8 mouse cellular contexts compared by ENCODE assay signal in genomic region chr19:15649368-15649767, GRCm38 (mm10).
DNase-seq lines count a peak whose midpoint lies in the region; ATAC-seq and TF ChIP-seq lines count a peak whose summit lies in the region.

No protein-coding gene starts in this region.

- no peak overlapping the region for H3K9ac ChIP-seq in kidney, postnatal 0 days (ENCODE audit: low read depth, low read length)
- no peak overlapping the region for H3K9ac ChIP-seq in kidney, embryonic 16.5 days (replicated peaks; ENCODE audit: low read length)
- no peak overlapping the region for H3K9ac ChIP-seq in MEL (ENCODE audit: control insufficient read depth, low read depth, low read length, poor library complexity, severe bottlenecking)
- H3K9ac ChIP-seq in lung, postnatal 0 days (replicated peaks; ENCODE audit: low read depth), result no peak overlapping the region

- H3K27ac ChIP-seq in kidney, postnatal 0 days, result no peak overlapping the region
- H3K27ac ChIP-seq in kidney, embryonic 16.5 days (ENCODE audit: low read length), result no peak overlapping the region
- no peak overlapping the region for H3K27ac ChIP-seq in MEL (ENCODE audit: control insufficient read depth, low read depth, low read length)
- H3K27ac ChIP-seq in embryonic facial prominence, embryonic 10.5 days (replicated peaks), result no peak overlapping the region
- no peak overlapping the region for H3K27ac ChIP-seq in lung, postnatal 0 days (ENCODE audit: low read length)

- no peak overlapping the region for H3K4me3 ChIP-seq in kidney, postnatal 0 days (replicated peaks; ENCODE audit: low read depth, low read length)
- no peak overlapping the region for H3K4me3 ChIP-seq in kidney, embryonic 16.5 days (ENCODE audit: low read length)
- no peak overlapping the region for H3K4me3 ChIP-seq in C2C12 (ENCODE audit: insufficient read depth, poor library complexity, severe bottlenecking)
- no peak overlapping the region for H3K4me3 ChIP-seq in MEL (ENCODE audit: control insufficient read depth in 1 of 2, insufficient read depth in 1 of 2, low read depth in 2 of 2, low read length in 2 of 2)
- no peak overlapping the region for H3K4me3 ChIP-seq in embryonic facial prominence, embryonic 10.5 days
- no peak overlapping the region for H3K4me3 ChIP-seq in lung, postnatal 0 days (ENCODE audit: low read depth, low read length)

- H3K4me2 ChIP-seq in kidney, postnatal 0 days (ENCODE audit: low read length), result no peak overlapping the region
- no peak overlapping the region for H3K4me2 ChIP-seq in kidney, embryonic 16.5 days (replicated peaks; ENCODE audit: low read depth, low read length)
- H3K4me2 ChIP-seq in lung, postnatal 0 days (replicated peaks; ENCODE audit: low read depth, low read length), result no peak overlapping the region

- no peaks in the 10 kb centered on the region for H3K36me3 ChIP-seq in kidney, postnatal 0 days (ENCODE audit: insufficient read depth, low read length)
- H3K36me3 ChIP-seq in kidney, embryonic 16.5 days (ENCODE audit: insufficient read depth, low read length), result no peaks in the 10 kb centered on the region
- no peaks in the 10 kb centered on the region for H3K36me3 ChIP-seq in C2C12 (ENCODE audit: control insufficient read depth, insufficient read depth)
- H3K36me3 ChIP-seq in MEL (ENCODE audit: control insufficient read depth in 1 of 2, insufficient read depth in 2 of 2, low read length in 2 of 2), result no peaks in the 10 kb centered on the region
- no peaks in the 10 kb centered on the region for H3K36me3 ChIP-seq in embryonic facial prominence, embryonic 10.5 days (replicated peaks)
- H3K36me3 ChIP-seq in lung, postnatal 0 days (ENCODE audit: insufficient read depth, low read length), result no peaks in the 10 kb centered on the region

- 22% methylated on average over 4 of the region's 4 CpGs for WGBS in kidney, postnatal 0 days
- 23% methylated on average over 4 of the region's 4 CpGs for WGBS in kidney, embryonic 16.5 days
- 24% methylated on average over 4 of the region's 4 CpGs for WGBS in embryonic facial prominence, embryonic 10.5 days
- WGBS in lung, postnatal 0 days, result 15% methylated on average over 4 of the region's 4 CpGs

- no peaks in the 10 kb centered on the region for H3K79me3 ChIP-seq in C2C12 (ENCODE audit: low read depth)

- TF ChIP-seq POLR2A in MEL (IDR thresholded peaks at IDR 0.05; ENCODE audit: control insufficient read depth in 1 of 2, insufficient read depth in 1 of 2, low read depth in 1 of 2, low read length in 2 of 2, poor library complexity in 1 of 2), result no peak

- ATAC-seq in kidney, postnatal 0 days (replicated peaks; ENCODE audit: low FRiP score, low read depth), result no peak
- ATAC-seq in kidney, embryonic 16.5 days (ENCODE audit: low FRiP score, low TSS enrichment), result no peak
- no peak for ATAC-seq in lung, postnatal 0 days
- ATAC-seq in inflammation-experienced regulatory T-cells, adult 6 months, result no peak

- no peak overlapping the region for H3ac ChIP-seq in C2C12 (ENCODE audit: control insufficient read depth, insufficient read length, low read depth)

- H3K9me3 ChIP-seq in kidney, postnatal 0 days (replicated peaks; ENCODE audit: low read length), result no peaks in the 10 kb centered on the region
- H3K9me3 ChIP-seq in kidney, embryonic 16.5 days (ENCODE audit: low read length), result no peaks in the 10 kb centered on the region
- no peaks in the 10 kb centered on the region for H3K9me3 ChIP-seq in MEL (replicated peaks; ENCODE audit: insufficient read depth, low read length)
- no peaks in the 10 kb centered on the region for H3K9me3 ChIP-seq in embryonic facial prominence, embryonic 10.5 days
- H3K9me3 ChIP-seq in lung, postnatal 0 days (ENCODE audit: low read length), result no peaks in the 10 kb centered on the region

- no peaks in the 10 kb centered on the region for H3K79me2 ChIP-seq in C2C12 (ENCODE audit: control insufficient read depth, insufficient read depth)
- H3K79me2 ChIP-seq in MEL (ENCODE audit: control insufficient read depth, insufficient read depth, low read length, poor library complexity), result no peaks in the 10 kb centered on the region

- TF ChIP-seq RAD21 in MEL (IDR thresholded peaks at IDR 0.05; ENCODE audit: low read depth, low read length), result peak; percentile 60

- peak; percentile 87 for TF ChIP-seq CTCF in kidney, postnatal 0 days (IDR thresholded peaks at IDR 0.05; ENCODE audit: low read depth)
- TF ChIP-seq CTCF in C2C12 (IDR thresholded peaks at IDR 0.05; ENCODE audit: control insufficient read depth, insufficient read depth, insufficient read length), result peak; percentile 29
- peak; percentile 74 to 83 (median 75) for TF ChIP-seq CTCF in MEL (IDR thresholded peaks at IDR 0.05 in 2 of 3, conservative IDR thresholded peaks at IDR 0.05 in 1 of 3; ENCODE audit: control insufficient read depth in 1 of 3, insufficient read depth in 1 of 3, low read depth in 2 of 3, low read length in 3 of 3, poor library complexity in 1 of 3, severe bottlenecking in 1 of 3)
- peak; percentile 81 for TF ChIP-seq CTCF in lung, postnatal 0 days (IDR thresholded peaks at IDR 0.05)

- DNase-seq in kidney, postnatal 0 days (ENCODE audit: low spot score), result peak; percentile 68
- peak; percentile 52 for DNase-seq in MEL (ENCODE audit: low read depth, low spot score)
- DNase-seq in embryonic facial prominence, embryonic 10.5 days (ENCODE audit: low spot score), result peak; percentile 51
- DNase-seq in lung, postnatal 0 days (ENCODE audit: low spot score), result peak; percentile 33
- no peak for DNase-seq in urinary bladder, adult 2 months (ENCODE audit: low spot score)

- no peak for TF ChIP-seq EP300 in MEL (IDR thresholded peaks at IDR 0.05; ENCODE audit: low read depth in 1 of 2, low read length in 2 of 2)
- no peak for TF ChIP-seq EP300 in lung, postnatal 0 days (IDR thresholded peaks at IDR 0.05)

- H3K4me1 ChIP-seq in kidney, postnatal 0 days (replicated peaks; ENCODE audit: insufficient read depth, low read length), result no peaks in the 10 kb centered on the region
- H3K4me1 ChIP-seq in kidney, embryonic 16.5 days (ENCODE audit: insufficient read depth, low read length), result no peaks in the 10 kb centered on the region
- H3K4me1 ChIP-seq in MEL (ENCODE audit: control insufficient read depth in 1 of 2, insufficient read depth in 2 of 2, low read length in 2 of 2), result no peaks in the 10 kb centered on the region
- H3K4me1 ChIP-seq in embryonic facial prominence, embryonic 10.5 days, result peaks cover 11% of the 10 kb centered on the region
- H3K4me1 ChIP-seq in lung, postnatal 0 days (ENCODE audit: insufficient read depth, low read depth, low read length), result no peaks in the 10 kb centered on the region

- H3K27me3 ChIP-seq in kidney, postnatal 0 days (ENCODE audit: insufficient read depth, low read length), result no peaks in the 10 kb centered on the region
- H3K27me3 ChIP-seq in kidney, embryonic 16.5 days (ENCODE audit: insufficient read depth, low read length), result no peaks in the 10 kb centered on the region; the same call in 1 of the 2 replicates
- H3K27me3 ChIP-seq in C2C12 (ENCODE audit: control insufficient read depth, insufficient read depth, insufficient read length) (peaks cover 19% of the 10 kb centered on the region), MEL (ENCODE audit: control insufficient read depth in 1 of 2, insufficient read depth in 2 of 2, low read length in 2 of 2) (no peaks in the 10 kb centered on the region; a peak in 1 of 4 replicates)
- H3K27me3 ChIP-seq in embryonic facial prominence, embryonic 10.5 days (replicated peaks; ENCODE audit: low read depth, poor library complexity, severe bottlenecking), result no peaks in the 10 kb centered on the region
- H3K27me3 ChIP-seq in lung, postnatal 0 days (replicated peaks; ENCODE audit: insufficient read depth, low read length), result no peaks in the 10 kb centered on the region

TF ChIP-seq in C2C12, 6 proteins besides CTCF, POLR2A, EP300 and RAD21:
- TF ChIP-seq MYOD1 (IDR thresholded peaks at IDR 0.05; ENCODE audit: control insufficient read depth, insufficient read length, low read depth), result no peak
TF ChIP-seq in C2C12: peak in this region for 0.

TF ChIP-seq in MEL, 35 proteins besides CTCF, POLR2A, EP300 and RAD21:
- no peak for TF ChIP-seq TBP (IDR thresholded peaks at IDR 0.05; ENCODE audit: low read depth, low read length)
- TF ChIP-seq MAZ (IDR thresholded peaks at IDR 0.05; ENCODE audit: low read depth, low read length), result no peak
- TF ChIP-seq ZMIZ1 (IDR thresholded peaks at IDR 0.05; ENCODE audit: low read depth, low read length), result no peak
- TF ChIP-seq USF1 (IDR thresholded peaks at IDR 0.05; ENCODE audit: low read depth, low read length), result no peak
- no peak for TF ChIP-seq ZKSCAN1 (IDR thresholded peaks at IDR 0.05; ENCODE audit: low read depth, low read length)
- peak; percentile 74 for TF ChIP-seq SMC3 (IDR thresholded peaks at IDR 0.05; ENCODE audit: low read depth, low read length)
- TF ChIP-seq JUND (IDR thresholded peaks at IDR 0.05; ENCODE audit: low read depth, low read length), result no peak
- TF ChIP-seq MAFK (IDR thresholded peaks at IDR 0.05; ENCODE audit: borderline replicate concordance, low read depth, low read length), result no peak
- TF ChIP-seq ZC3H11A (IDR thresholded peaks at IDR 0.05; ENCODE audit: low read depth, low read length), result 0 out of 2 replicates have a peak, but pooled peaks have one; percentile 5
- TF ChIP-seq CHD2 (IDR thresholded peaks at IDR 0.05; ENCODE audit: low read length), result no peak
TF ChIP-seq in MEL: peak in this region for 2.

Comparison
In these comparisons a context has a peak if more than half of its experiments do, and no peak if none do; other contexts are left out.
1. CTCF ChIP-seq: peak in every context shown above with its lines; median percentile 87 in kidney, postnatal 0 days; 81 in lung, postnatal 0 days; 75 in MEL; 29 in C2C12.